Mouse (Mus musculus): Measurements from ENCODE around the gene Zdhhc11.

DNA sequence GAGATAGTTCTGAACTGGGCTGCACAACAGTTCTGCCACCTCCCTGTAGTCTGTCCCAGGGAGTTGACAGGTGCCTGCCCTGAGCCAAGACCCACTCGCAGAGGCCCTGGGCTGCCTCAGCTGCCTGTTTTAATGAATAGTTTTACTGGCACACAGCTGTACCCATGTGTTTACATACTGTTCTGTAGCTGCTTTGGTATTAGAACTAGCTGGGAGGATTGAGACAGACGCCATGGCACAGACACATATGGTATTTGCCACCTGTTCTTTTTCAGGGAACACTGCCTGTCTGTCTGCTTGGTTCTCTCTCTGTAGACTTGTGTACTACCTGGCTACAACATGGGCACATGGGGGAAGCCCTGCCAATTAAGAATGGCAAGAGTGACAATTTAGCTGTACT, 71.1 kb downstream of the Zdhhc11 start:
- TF ChIP-seq ZNF384 (IDR thresholded peaks at IDR 0.05; ENCODE audit: low read depth, low read length) (no peak), HCFC1 (IDR thresholded peaks at IDR 0.05; ENCODE audit: borderline replicate concordance, insufficient read depth, low read length) (no peak)

Data from ES-E14 (cell line).